In the genomic region with DNA sequence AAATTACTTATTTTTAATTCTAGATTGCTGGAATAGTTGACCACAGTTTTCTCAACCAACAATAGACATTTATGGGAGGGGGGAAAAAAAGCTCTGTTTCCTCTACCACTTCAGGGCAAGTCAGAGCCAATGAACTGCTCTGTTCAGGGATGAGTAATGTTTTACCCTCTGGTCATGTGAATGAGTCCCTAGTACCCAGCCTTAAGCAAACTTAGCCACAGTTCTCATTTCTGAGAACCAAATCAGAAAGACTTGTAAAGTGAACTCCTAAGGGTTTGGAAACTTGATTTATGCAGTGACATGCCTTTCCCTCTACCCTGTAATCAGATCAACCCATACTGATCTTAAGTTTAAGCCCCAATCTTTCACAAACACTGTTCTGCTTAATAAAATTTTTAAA, we compare ENCODE assay signal across 8 mouse cellular contexts. TPM values are rescaled to one million over a fixed set of nuclear protein-coding genes. Genes with fewer than 3 reads are reported as not detected.
DNase-seq lines count a peak whose midpoint lies in the region; ATAC-seq and TF ChIP-seq lines count a peak whose summit lies in the region.

No protein-coding gene starts in this region.

- TF ChIP-seq POLR2A in ES-Bruce4 (IDR thresholded peaks at IDR 0.05; ENCODE audit: insufficient read depth, low read length) = no peak

- H3K36me3 ChIP-seq in intestine, embryonic 14.5 days (ENCODE audit: control insufficient read depth, insufficient read depth, low read length) = no peaks in the 10 kb centered on the region; the same call in 1 of the 2 replicates
- no peaks in the 10 kb centered on the region for H3K36me3 ChIP-seq in intestine, embryonic 15.5 days
- no peaks in the 10 kb centered on the region for H3K36me3 ChIP-seq in ES-Bruce4 (ENCODE audit: control insufficient read depth, insufficient read depth, low read length, poor library complexity, severe bottlenecking)
- peaks cover 7% of the 10 kb centered on the region for H3K36me3 ChIP-seq in forebrain, embryonic 14.5 days (ENCODE audit: control insufficient read depth, insufficient read depth, low read length)
- peaks cover 13% of the 10 kb centered on the region for H3K36me3 ChIP-seq in midbrain, embryonic 13.5 days

- DNase-seq in intestine, embryonic 14.5 days (ENCODE audit: low spot score) = no peak
- no peak for DNase-seq in forebrain, embryonic 14.5 days (ENCODE audit: low spot score)
- DNase-seq in gastrocnemius, postnatal 14 days = no peak
- no peak for DNase-seq in layer of hippocampus, postnatal 36 days
- no peak for DNase-seq in cerebellum, adult 9-11 months

- no peak for ATAC-seq in intestine, embryonic 14.5 days (replicated peaks; ENCODE audit: low FRiP score, low TSS enrichment, low read depth)
- no peak for ATAC-seq in intestine, embryonic 15.5 days
- ATAC-seq in forebrain, embryonic 14.5 days = no peak
- no peak for ATAC-seq in midbrain, embryonic 13.5 days

- H3K27me3 ChIP-seq in intestine, embryonic 14.5 days (replicated peaks; ENCODE audit: control insufficient read depth, insufficient read depth, low read length) = no peaks in the 10 kb centered on the region
- no peaks in the 10 kb centered on the region for H3K27me3 ChIP-seq in intestine, embryonic 15.5 days (replicated peaks)
- H3K27me3 ChIP-seq in ES-Bruce4 (ENCODE audit: control insufficient read depth, insufficient read depth, low read length, poor library complexity, severe bottlenecking) = no peaks in the 10 kb centered on the region
- H3K27me3 ChIP-seq in forebrain, embryonic 14.5 days (replicated peaks; ENCODE audit: control insufficient read depth, insufficient read depth, low read length) = no peaks in the 10 kb centered on the region
- no peaks in the 10 kb centered on the region for H3K27me3 ChIP-seq in midbrain, embryonic 13.5 days

- H3K4me1 ChIP-seq in intestine, embryonic 14.5 days (replicated peaks; ENCODE audit: control insufficient read depth, insufficient read depth, low read length) = 0 out of 2 replicates have a peak, but pooled peaks cover 14% of the 10 kb centered on the region
- H3K4me1 ChIP-seq in intestine, embryonic 15.5 days (replicated peaks) = no peaks in the 10 kb centered on the region
- peaks cover 2% of the 10 kb centered on the region for H3K4me1 ChIP-seq in ES-Bruce4 (ENCODE audit: control insufficient read depth, insufficient read depth, low read length)
- peaks cover 6% of the 10 kb centered on the region; the same call in 1 of the 2 replicates for H3K4me1 ChIP-seq in forebrain, embryonic 14.5 days (ENCODE audit: control insufficient read depth, insufficient read depth, low read length)
- peaks cover 24% of the 10 kb centered on the region for H3K4me1 ChIP-seq in midbrain, embryonic 13.5 days (replicated peaks)

- intact Hi-C loops in gastrocnemius, postnatal 14 days (cut with DNase I; ENCODE audit: low total_unique reads) = no loop called here

- no peak for TF ChIP-seq EP300 in ES-Bruce4 (IDR thresholded peaks at IDR 0.05; ENCODE audit: insufficient read depth, low read depth, low read length)

- no peak for TF ChIP-seq CTCF in ES-Bruce4 (IDR thresholded peaks at IDR 0.05; ENCODE audit: low read depth, low read length)

- no peak overlapping the region for H3K27ac ChIP-seq in intestine, embryonic 14.5 days (ENCODE audit: low read depth)
- no peak overlapping the region for H3K27ac ChIP-seq in intestine, embryonic 15.5 days
- no peak overlapping the region for H3K27ac ChIP-seq in ES-Bruce4 (ENCODE audit: insufficient read depth, low read length)
- no peak overlapping the region for H3K27ac ChIP-seq in forebrain, embryonic 14.5 days (ENCODE audit: low read depth, low read length)
- no peak overlapping the region for H3K27ac ChIP-seq in midbrain, embryonic 13.5 days

- 0 out of 2 replicates have a peak, but pooled peaks cover 3% of the 10 kb centered on the region for H3K9me3 ChIP-seq in intestine, embryonic 14.5 days (ENCODE audit: control insufficient read depth, low read length)
- no peaks in the 10 kb centered on the region for H3K9me3 ChIP-seq in intestine, embryonic 15.5 days
- no peaks in the 10 kb centered on the region for H3K9me3 ChIP-seq in ES-Bruce4 (replicated peaks; ENCODE audit: control insufficient read depth, insufficient read depth, low read length, poor library complexity, severe bottlenecking)
- H3K9me3 ChIP-seq in forebrain, embryonic 14.5 days (replicated peaks; ENCODE audit: control insufficient read depth, low read length) = no peaks in the 10 kb centered on the region
- H3K9me3 ChIP-seq in midbrain, embryonic 13.5 days = peaks cover 2% of the 10 kb centered on the region; the same call in 1 of the 2 replicates

- H3K4me2 ChIP-seq in intestine, embryonic 14.5 days (ENCODE audit: low read length) = peak overlapping the region; percentile 60
- H3K4me2 ChIP-seq in intestine, embryonic 15.5 days (replicated peaks) = no peak overlapping the region
- peak overlapping the region; percentile 69 for H3K4me2 ChIP-seq in forebrain, embryonic 14.5 days (ENCODE audit: low read length)
- peak overlapping the region; percentile 50 for H3K4me2 ChIP-seq in midbrain, embryonic 13.5 days (replicated peaks)

- H3K4me3 ChIP-seq in intestine, embryonic 14.5 days (ENCODE audit: low read depth, low read length) = peak overlapping the region; percentile 84; the same call in 1 of the 2 replicates
- H3K4me3 ChIP-seq in intestine, embryonic 15.5 days (replicated peaks) = no peak overlapping the region
- H3K4me3 ChIP-seq in ES-Bruce4 (ENCODE audit: low read depth, low read length) = no peak overlapping the region
- H3K4me3 ChIP-seq in forebrain, embryonic 14.5 days (ENCODE audit: low read depth, low read length) = peak overlapping the region; percentile 77
- H3K4me3 ChIP-seq in midbrain, embryonic 13.5 days (replicated peaks) = peak overlapping the region; percentile 86

- no peak overlapping the region for H3K9ac ChIP-seq in intestine, embryonic 14.5 days (ENCODE audit: low read length)
- H3K9ac ChIP-seq in intestine, embryonic 15.5 days = no peak overlapping the region
- H3K9ac ChIP-seq in ES-Bruce4 (ENCODE audit: low read depth, poor library complexity, severe bottlenecking) = peak overlapping the region; percentile 50; the same call in 1 of the 2 replicates
- no peak overlapping the region for H3K9ac ChIP-seq in forebrain, embryonic 14.5 days (ENCODE audit: low read length)
- no peak overlapping the region for H3K9ac ChIP-seq in midbrain, embryonic 13.5 days (replicated peaks)

RNA-seq across cellular contexts. Expression of a gene that starts 2.9 kb away (rescaled TPM):
- 17.9 and 19.7 TPM in 2 replicates for polyA plus RNA-seq in intestine, embryonic 14.5 days (2014; fragmentation: Nextera tagmentation; extraction: Ambion mirVana)
- polyA plus RNA-seq in intestine, embryonic 15.5 days (2015; fragmentation: Nextera tagmentation; extraction: Ambion mirVana) = 13.6 and 15.0 TPM in 2 replicates
- 59.1 and 62.6 TPM in 2 replicates for polyA plus RNA-seq in ES-Bruce4 (2011; ENCODE audit: insufficient read depth, insufficient read length, low read depth, missing spikeins)
- polyA plus RNA-seq in forebrain, embryonic 14.5 days (2014; fragmentation: Nextera tagmentation; extraction: Ambion mirVana) = 13.1 and 17.0 TPM in 2 replicates
- 29.7 and 31.4 TPM in 2 replicates for polyA plus RNA-seq in midbrain, embryonic 13.5 days (2015; fragmentation: Nextera tagmentation; extraction: Ambion mirVana)
- 10 to 100 TPM; 32.1 to 34.3 TPM for total RNA-seq in gastrocnemius, postnatal 14 days (2021)
- 10 to 100 TPM; 42.4 to 46.6 TPM for total RNA-seq in layer of hippocampus, postnatal 36 days (2021)

Comparison
In these comparisons a context has a peak if more than half of its experiments do, and no peak if none do; other contexts are left out.
1. H3K4me3 ChIP-seq: peak in intestine, embryonic 14.5 days (single experiment), forebrain, embryonic 14.5 days (single experiment) and midbrain, embryonic 13.5 days (single experiment); none in intestine, embryonic 15.5 days (single experiment) and ES-Bruce4 (single experiment).